Mouse (Mus musculus): Measurements from ENCODE around the gene Cactin.

The Cactin gene

DNA sequence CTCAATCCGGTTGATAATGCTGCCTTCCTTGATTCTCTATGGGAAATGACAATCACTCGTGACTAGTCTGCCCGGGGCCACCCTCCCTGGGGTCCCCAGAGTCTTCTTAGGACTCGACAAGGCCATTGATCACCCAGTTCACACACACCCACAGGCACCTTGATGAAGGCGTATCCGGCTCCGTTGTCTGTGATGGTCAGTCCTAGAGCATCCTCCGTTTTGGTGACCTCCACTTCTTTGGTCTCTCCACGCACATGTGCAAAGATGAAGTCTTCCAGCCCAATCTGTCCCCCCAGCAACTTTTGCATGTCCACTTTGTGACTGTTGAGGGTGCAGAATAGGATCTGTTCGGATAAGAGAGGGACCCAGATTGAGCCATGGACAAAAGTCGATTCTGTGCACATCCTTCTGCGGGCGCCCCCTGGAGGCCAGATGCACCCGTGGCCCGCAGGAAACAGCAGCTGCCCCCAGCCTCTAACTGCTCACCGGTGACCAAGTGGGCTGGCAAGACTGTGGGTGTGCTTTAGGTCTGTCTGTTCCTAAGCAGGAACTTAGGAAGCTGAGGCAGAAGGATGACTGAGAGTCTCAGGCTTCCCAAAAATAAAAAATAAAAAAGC is 20.5 kb downstream of the Cactin start:
- DNase-seq (ENCODE audit: low read depth, low spot score): peak; percentile 73

DNA sequence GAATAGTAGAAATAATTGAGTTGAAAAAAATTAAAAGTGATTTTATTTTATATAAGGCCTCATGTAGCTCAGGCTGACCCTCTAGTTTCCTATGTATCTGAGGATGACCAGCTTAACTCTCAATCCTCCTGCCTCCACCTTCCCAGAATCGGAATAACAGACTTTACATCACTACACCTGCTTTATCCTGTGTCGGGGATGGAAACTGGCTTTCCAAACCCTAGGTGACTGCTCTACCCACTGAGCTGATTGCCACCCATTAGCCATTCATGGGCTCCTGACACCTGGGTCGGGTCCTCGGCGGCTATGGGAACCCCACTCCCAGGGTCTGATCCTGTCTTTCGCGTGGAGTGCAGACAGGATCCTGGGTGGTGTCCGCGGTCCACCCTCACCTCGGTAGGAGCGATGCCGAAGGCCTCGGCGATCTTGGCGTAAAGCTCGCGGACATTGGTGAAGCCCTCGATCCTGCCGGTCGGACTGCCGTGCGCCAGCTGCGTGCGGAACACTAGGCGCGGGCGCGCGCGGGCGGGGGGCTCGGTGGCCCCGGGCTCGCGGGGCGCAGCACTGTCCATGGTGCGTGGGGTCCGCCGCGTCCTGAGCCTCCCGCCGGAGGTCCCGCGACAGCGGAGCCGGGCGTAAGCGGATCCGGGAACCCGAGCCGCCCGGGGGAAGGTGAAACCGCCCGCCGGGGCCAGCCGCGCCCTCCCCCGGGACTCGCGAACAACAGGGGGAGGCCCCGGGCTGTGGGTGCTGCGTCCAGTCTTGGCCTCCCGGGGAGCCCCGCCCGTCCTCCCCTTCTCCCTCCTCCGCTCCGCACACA is 22.0 kb downstream of the Cactin start, which contains the start of gene Gipc3:
Gipc3 (minus strand) TSS at position 581 of the 820 bp plus-strand sequence.
- DNase-seq (ENCODE audit: low read depth, low spot score): no peak

- DNase-seq (ENCODE audit: low read depth, low spot score): peak; percentile 69
Observed at GRCm38 (mm10) chr10:81344421-81345161, 23.7 kb downstream of the Cactin start.

DNA sequence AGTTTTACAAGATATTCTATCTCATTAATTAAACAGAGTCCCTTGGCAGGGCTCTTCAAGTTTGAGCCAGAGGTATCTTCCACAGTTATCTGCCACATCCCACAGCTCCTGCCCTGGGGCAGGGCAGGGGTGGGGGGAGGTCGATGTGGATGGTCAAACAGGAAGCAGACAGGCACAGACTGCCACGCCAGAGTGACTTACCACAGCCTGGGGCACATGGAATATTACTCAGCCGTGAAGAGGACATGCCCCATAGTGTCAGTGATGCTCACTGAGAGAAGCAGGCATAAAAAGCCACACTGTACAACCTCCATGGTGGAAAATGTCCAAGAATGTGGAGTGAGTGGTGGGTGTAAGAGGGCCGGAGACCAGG is 24.2 kb downstream of the Cactin start:
- no peak for DNase-seq (ENCODE audit: low read depth, low spot score)

DNA sequence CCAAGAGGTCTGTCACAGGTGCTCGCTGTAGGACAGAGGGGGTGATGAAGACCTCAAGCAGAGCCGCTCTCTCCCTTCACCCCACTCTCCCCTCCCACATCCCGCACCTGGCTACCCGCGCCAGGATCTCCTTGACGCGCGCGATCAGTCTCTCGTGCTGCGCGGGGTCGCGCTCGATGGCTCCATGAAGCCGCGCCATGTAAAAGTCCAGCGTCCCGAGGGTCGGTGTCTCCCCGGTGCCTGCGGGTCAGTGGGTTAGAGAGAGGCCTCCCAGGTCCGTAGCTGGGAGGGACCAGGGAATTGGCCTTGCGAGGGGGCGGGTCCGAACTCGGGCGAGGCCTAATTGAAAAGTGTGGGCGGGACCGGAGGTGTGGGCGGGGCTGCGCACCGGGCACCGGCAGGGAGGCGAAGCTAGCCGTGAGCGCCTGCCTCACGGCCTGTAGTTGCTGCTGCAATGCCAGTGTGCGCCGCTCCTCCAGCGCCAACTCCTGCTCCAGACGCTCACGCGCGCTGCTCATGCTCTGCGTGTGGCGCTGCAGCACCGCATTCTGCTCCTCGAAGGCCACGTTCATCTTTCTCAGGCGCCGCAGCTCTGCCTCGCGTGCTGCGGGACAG is 25.7 kb downstream of the Cactin start:
- no peak for DNase-seq (ENCODE audit: low read depth, low spot score)

DNA sequence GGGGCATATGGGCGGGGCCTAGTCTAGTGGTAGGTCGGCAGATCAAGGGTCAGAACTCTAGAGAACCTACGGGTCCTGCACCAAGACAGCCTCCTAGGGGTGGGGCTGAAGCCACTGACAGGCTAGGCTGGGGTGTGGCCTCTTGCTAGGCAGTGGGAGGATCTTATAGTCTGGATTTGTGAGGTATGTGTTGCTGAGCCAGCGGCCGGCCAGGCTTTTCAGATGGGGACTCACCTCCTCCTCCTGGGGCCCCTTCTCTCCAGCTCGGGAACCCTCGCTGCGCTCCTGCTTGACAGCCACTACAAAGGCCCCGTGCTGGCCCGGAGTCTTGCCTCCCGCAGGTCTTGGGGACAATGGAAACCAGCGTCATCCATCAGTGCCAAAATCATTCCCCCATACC is 28.2 kb downstream of the Cactin start:
- DNase-seq (ENCODE audit: low read depth, low spot score): peak; percentile 70

- DNase-seq (ENCODE audit: low read depth, low spot score): no peak
Observed at GRCm38 (mm10) chr10:81349961-81350350, 29.1 kb downstream of the Cactin start.

- peak; percentile 100 for DNase-seq (ENCODE audit: low read depth, low spot score)
Observed at GRCm38 (mm10) chr10:81350351-81351063, 29.6 kb downstream of the Cactin start, which contains the start of gene Hmg20b. Hmg20b (minus strand) TSS chr10:81350480.

DNA sequence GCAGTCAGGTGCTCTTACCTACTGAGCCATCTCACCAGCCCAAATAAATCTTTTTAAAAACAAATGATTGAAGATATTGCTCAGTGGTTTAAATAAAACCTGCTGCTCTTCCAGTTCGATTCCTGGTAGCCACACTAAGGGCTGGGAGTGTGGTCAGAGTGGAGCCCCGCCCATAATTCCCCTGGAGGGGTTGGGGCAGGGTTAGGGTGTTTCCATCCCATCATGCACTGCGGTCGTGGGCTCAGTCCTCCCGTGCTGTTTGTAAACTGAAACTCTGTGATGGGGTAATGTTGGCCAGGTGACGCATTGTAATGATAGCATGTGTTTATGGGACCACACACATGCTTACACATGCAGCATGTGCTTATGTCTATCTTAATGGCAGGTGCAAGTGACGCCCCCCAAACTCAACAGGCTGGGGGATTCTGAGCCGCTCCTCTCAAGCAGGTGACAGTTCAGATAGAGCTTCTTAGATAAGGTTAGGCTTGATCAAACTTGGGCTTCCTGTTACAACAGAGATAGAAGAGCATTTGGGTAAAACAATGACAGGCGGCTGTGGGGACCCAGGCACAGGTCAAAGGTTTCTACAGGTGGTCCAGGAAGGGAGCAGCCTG is 30.9 kb downstream of the Cactin start:
- peak; percentile 89 for DNase-seq (ENCODE audit: low read depth, low spot score)

- DNase-seq (ENCODE audit: low read depth, low spot score): no peak
Observed at GRCm38 (mm10) chr10:81354738-81355477, 34.0 kb downstream of the Cactin start.

DNA sequence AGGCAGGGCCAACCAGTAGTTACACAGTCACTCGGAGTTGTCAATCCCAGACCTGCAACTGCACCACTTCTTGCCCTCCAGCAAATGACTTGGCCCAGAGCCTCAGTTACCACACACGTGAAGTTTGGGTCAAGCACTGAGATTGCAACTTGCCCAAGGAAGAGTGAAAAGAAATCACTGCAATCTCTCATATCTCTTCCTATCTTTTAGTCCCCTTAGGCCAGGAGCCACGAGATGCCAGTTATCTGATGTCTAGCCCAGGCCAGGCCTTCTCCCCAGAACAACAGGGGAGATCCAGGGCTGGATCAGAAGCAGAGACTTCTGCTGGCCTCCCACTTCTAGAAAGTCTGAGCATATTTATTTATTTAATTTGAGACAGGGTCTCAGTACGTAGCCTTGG is 34.6 kb downstream of the Cactin start:
- DNase-seq (ENCODE audit: low read depth, low spot score): no peak

DNA sequence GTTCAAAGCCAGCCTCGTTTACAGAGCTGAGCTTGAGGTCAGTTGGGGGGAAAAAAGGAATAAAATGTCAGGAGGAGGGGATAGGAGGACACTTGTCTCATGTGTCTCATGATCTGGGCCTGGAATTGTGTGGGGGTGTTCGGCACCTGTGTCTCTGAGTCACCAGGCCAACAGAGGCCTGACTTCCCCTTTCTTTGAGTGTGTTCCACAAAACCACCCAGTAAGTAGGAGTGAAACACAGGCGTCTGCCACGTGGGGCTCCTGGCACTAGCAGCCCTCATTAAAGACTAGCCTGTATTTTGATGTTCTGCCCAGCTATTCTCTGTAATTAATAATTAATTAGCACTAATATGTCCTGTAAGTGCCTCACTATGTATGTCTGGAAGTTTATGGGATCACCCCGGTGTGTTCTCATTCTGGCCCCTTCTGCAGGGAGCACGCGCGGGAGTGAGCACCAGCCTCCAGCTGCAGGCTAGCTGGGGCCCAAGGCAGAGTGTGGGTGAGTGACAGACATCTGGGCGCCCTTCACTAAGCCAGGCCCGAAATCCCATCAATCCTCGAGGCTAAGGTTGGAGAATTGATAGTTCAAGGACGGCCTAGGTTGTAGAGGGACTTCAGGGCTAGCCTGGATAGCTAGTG is 35.6 kb downstream of the Cactin start:
- peak; percentile 87 for DNase-seq (ENCODE audit: low read depth, low spot score)

GRCm38 (mm10) chr10:81356991-81357844 is 36.3 kb downstream of the Cactin start, which contains the start of gene Mfsd12:
Mfsd12 (plus strand) TSS chr10:81357491.
- DNase-seq (ENCODE audit: low read depth, low spot score): peak; percentile 95

- DNase-seq (ENCODE audit: low read depth, low spot score): no peak
Observed at GRCm38 (mm10) chr10:81358209-81358608, 37.3 kb downstream of the Cactin start.

DNA sequence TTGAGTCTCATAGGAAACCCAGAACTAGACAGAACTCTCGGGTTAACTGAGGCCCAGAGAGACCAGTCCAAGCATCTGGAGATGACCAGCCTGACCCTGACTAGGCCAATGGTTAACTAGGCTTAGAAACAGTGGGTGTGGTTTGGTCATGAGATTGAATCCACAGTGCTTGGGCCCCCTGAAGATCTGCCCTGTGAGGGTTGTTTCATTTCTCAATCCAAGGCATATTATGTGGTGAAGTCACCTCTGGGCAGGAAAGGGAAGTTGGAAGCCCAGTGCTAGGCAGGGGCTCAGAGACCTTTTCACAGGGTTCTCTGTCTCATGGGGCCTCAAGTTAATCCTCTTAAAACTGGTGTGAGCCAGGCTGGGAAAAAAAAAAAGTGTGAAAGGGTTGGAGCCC is 37.9 kb downstream of the Cactin start:
- no peak for DNase-seq (ENCODE audit: low read depth, low spot score)

GRCm38 (mm10) chr10:81360721-81361120 is 39.8 kb downstream of the Cactin start:
- no peak for DNase-seq (ENCODE audit: low read depth, low spot score)

DNA sequence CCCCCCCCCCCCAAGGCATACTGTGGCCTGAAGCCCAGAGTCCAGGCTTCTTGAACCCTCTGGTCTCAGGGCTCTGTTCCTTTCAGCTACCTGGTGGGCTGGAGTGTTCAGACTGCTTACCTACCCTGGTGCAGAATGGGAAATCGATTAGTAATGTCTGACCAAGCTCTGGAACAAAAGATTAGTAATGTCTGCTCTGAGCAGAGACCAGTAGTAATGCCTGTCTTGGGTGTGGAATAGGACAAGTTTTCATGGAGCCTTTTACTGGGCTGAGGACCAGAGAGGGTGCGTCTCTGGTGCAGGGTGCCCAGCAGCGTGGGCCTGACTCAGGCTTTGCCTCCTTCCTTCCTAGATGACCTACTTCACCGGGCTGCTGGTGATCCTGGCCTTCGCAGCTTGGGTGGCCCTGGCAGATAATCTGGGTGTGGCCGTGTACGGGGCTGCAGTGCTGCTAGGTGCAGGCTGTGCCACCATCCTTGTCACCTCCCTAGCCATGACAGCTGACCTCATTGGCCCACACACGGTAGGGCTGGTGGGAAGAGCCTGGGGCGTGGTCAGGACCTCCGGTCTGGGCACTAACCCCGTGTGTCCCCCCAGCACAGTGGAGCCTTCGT is 41.5 kb downstream of the Cactin start:
- DNase-seq (ENCODE audit: low read depth, low spot score): no peak

All from A20 (cell line).